ENCODE assay signal across 28 mouse cellular contexts in genomic region chr4:91387701-91388100, GRCm38 (mm10). TPM values are rescaled to one million over a fixed set of nuclear protein-coding genes. Genes with fewer than 3 reads are reported as not detected.
"Had no signal": no experiment of that assay in that cellular context is flagged by ENCODE, and none has a peak within 500 bp of the region (broad histone marks: within the 10 kb centered on the region; RNA-seq: fewer than 3 reads in every experiment).

No protein-coding gene starts in this region.

- H3K9ac ChIP-seq: heart, embryonic 13.5 days; heart, embryonic 15.5 days; hindbrain, embryonic 13.5 days; hindbrain, embryonic 15.5 days; kidney, embryonic 15.5 days; limb, embryonic 13.5 days; limb, embryonic 15.5 days; liver, embryonic 12.5 days; liver, embryonic 14.5 days had no signal

- ATAC-seq: intestine, embryonic 16.5 days; liver, embryonic 12.5 days had no signal

- DNase-seq: gastrocnemius, postnatal 14 days; gastrocnemius, postnatal 36 days; heart, adult 11 months; heart, adult 2 months; heart, postnatal 14 days; heart, postnatal 36 days; kidney, adult 11 months; kidney, adult 2 months; kidney, adult 9 months; kidney, postnatal 10 days; kidney, postnatal 36 days; layer of hippocampus, adult 9-11 months; layer of hippocampus, postnatal 36 days; left cerebral cortex, postnatal 4 days had no signal

- H3K4me3 ChIP-seq: heart, adult 2 months; heart, embryonic 13.5 days; heart, embryonic 15.5 days; hindbrain, embryonic 13.5 days; hindbrain, embryonic 15.5 days; kidney, embryonic 15.5 days; limb, embryonic 13.5 days; limb, embryonic 15.5 days; liver, embryonic 12.5 days had no signal

- H3K4me2 ChIP-seq: heart, embryonic 11.5 days; heart, embryonic 13.5 days; heart, embryonic 15.5 days; hindbrain, embryonic 13.5 days; hindbrain, embryonic 15.5 days; kidney, embryonic 15.5 days; limb, embryonic 13.5 days; limb, embryonic 15.5 days; liver, embryonic 12.5 days had no signal

- H3K36me3 ChIP-seq: heart, embryonic 13.5 days; heart, embryonic 15.5 days; hindbrain, embryonic 13.5 days; hindbrain, embryonic 15.5 days; kidney, embryonic 15.5 days; limb, embryonic 13.5 days; limb, embryonic 15.5 days; liver, embryonic 12.5 days had no signal

- H3K9me3 ChIP-seq: heart, embryonic 13.5 days; heart, embryonic 15.5 days; hindbrain, embryonic 13.5 days; hindbrain, embryonic 15.5 days; kidney, embryonic 15.5 days; limb, embryonic 13.5 days; limb, embryonic 15.5 days; liver, embryonic 12.5 days had no signal

- H3K4me1 ChIP-seq: heart, embryonic 13.5 days; heart, embryonic 15.5 days; hindbrain, embryonic 15.5 days; kidney, embryonic 15.5 days; limb, embryonic 13.5 days; limb, embryonic 15.5 days; liver, embryonic 12.5 days had no signal

- H3K27me3 ChIP-seq: heart, embryonic 13.5 days; hindbrain, embryonic 13.5 days; hindbrain, embryonic 15.5 days; limb, embryonic 13.5 days; liver, embryonic 12.5 days had no signal

- H3K27ac ChIP-seq: heart, adult 2 months; heart, embryonic 13.5 days; heart, embryonic 15.5 days; hindbrain, embryonic 13.5 days; hindbrain, embryonic 15.5 days; kidney, embryonic 15.5 days; limb, embryonic 13.5 days; limb, embryonic 15.5 days; liver, embryonic 12.5 days; liver, embryonic 14.5 days had no signal

RNA-seq across cellular contexts. Expression of gene Elavl2, which starts 12.9 kb away (rescaled TPM):
- total RNA-seq: gastrocnemius, adult 18-20 months; hematopoietic stem cell, adult 5-6 weeks; liver, adult 2 months had no signal
- polyA plus RNA-seq: liver, adult 2 months had no signal
